Mouse (Mus musculus) retina, embryonic 14.5 days (tissue): Measurements from ENCODE around the gene Stx19.
A peak's percentile ranks its signal among the peaks of the same experiment; 100 is the strongest.

Source experiments
- DNase-seq: peaks from one replicate; pipeline ENCODE4 v3.0.0-alpha.2; 2015; ENCODE audit warnings: low spot score

Stx19 gene

DNA sequence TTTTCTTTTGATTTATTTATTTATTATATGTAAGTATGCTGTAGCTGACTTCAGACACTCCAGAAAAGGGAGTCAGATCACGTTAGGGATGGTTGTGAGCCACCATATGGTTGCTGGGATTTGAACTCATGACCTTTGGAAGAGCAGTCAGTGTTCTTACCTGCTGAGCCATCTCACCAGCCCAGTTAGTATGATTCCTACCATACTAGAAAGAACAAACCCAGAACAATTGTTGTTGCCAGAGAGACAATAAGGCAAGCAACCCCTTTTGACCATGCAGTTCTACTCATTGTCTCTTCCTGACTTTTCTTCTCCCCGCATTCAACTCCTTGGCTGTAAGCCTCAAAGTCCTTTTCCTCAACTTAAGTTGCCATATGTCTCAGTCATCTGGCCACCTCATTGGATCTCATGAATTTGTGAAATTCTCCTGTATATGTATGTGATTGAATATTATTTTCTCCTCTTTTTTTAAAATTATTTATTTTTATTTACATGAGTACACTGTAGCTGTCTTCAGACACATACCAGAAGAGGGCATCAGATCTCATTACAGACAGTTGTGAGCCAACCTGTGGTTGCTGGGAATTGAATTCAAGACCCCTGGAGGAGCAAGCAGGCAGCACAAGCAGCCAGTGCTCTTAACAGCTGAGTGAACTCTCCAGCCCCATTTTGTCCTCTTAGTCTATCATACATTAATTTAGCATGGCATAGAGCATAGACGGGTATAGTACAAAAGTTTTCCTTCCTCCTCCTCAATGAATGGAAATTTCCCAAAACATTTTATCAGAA, 38.2 kb downstream of the Stx19 start:
- DNase-seq, result peak; percentile 36

DNA sequence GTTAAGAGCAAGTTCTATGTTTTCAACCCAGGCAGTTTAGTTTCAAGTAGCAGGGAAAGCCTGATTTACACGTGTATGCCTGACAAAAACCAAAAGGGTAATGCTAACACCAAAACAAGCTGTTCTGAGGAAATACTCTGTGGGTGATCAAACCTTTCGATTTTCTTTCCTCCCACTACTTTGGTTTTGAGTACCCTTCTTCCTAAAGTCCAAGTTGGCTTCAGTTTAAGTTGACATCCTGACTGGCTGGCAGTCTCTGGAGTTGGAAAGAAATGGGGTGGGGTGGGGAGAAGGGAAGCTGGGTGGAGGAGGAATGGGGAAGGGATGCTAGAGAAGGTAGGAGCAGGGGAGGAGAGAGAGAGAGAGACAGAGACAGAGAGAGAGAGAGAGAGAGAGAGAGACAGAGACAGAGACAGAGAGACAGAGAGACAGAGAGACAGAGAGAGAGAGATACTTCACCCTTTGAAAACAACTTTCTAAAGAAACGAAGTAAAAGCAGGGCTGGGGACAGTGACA, 39.2 kb downstream of the Stx19 start:
- peak; percentile 14 for DNase-seq

DNA sequence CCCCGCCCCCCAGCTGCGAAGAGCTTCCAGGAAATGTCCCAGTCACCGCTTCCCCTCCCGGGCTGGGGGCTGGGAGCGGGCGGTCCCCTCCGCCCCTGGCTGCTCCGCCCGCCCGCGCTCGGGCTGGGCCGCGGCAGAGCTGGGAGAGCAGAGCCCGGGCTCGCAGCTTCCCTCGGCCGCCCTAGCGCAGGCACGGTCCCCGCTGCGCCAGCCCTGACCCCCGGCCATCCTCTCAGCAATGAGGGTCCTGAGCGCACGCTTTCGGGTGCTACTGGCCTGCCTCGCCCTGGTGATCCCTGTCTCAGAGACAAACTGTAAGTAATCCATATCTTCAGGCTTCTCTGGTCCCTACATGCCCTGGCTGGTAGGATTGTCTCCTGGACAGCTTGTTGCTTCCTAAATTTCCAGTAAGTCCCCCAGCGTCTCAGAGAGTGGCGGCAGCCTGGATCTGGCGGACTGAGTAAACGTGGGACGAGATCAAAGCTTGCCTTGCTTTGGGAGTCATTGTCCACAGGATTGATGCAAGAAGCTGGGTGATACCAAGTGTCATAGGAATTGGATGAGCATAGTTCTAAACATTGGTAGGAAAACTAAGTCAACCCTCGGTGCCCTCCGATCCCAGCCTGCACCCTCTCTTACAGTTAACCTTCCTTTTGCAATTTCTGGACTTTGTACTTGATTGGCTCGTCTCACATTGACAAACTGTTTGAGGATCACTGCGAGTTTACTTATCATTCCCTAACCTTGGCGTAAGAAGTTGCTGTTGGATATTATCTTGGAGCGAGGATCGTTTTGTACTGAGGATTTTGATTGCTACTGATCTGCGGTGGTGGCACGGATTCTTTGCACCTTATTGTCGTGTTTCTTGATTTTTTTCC, 40.0 kb downstream of the Stx19 start, which contains the start of gene Pros1:
Gene Pros1, plus strand, starts transcription at position 117 of the 878 bp plus-strand sequence.
- peak; percentile 69 for DNase-seq

DNA sequence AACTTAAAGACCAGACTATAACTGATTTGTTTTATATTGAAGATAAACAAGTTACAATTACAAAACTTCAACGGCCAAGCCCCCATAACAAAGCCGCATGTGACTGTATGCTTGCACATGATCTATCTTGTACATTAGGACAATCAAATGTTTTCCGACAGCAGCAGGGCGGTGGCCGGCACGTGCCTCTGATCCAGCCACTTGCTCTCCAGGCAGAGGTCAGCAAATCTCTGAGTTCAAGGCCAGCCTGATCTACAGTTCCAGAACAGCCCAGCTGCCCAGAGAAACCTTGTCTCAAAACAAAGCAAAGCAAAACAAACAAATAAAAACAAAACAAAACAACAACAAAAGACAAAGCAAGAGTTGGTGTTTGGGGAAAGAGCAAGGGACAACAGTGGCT, 40.9 kb downstream of the Stx19 start:
- DNase-seq, result no peak

DNA sequence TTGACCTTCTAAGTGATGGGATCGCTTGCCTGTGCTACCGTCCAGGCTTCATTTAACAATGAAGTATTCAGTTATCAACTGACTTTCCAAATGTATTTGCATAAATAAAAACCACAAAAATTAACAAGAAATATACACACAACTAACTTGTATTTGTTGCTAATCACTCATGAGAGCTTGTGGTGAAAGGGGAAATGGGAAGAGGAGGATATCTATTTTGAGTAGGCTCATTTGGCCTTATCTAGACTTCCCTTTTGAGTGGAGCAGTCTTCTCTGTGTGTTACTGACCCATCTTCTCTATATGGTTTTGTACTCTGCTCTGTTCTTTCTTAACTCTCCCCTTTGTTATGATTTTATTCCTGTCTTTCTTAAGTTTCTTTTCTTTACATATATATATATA, 41.8 kb downstream of the Stx19 start:
- DNase-seq, result no peak

DNA sequence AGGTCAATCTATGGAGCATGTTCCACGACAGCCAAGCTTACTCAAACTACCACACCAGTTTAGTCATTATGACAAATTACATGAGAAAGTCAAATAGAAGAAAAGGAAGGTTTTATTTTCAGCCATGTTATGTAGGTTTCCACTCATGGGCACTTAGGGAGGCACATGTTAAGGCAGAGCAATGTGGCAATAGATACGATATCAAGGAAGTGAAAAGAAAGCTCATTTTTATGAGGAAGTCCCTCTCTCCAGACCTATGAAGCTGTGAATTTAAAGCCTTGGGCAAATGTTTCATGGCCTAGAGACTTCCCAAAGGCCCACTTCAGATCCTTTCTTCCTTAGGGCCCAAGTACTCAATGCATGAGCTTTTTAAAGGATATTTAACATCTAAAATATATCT, 43.0 kb downstream of the Stx19 start:
- no peak for DNase-seq

DNA sequence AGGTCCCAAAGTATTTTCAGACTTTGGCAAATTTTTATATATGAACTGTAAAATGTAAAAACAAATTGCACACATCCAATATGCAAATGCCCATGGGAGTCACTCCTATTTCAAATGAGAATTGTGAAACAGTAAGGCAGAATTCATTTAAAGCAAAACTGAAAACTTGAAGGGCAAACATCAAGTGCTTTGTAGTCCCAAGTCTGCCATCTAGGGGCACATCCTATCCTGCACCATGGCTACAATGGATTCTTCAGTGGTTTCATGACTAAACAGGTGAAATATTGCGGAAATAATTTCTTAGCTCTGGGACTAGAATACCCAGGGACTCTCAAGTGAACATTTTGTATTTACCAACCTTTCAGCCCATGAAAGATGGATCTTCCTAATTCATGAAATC, 43.5 kb downstream of the Stx19 start:
- DNase-seq, result no peak

DNA sequence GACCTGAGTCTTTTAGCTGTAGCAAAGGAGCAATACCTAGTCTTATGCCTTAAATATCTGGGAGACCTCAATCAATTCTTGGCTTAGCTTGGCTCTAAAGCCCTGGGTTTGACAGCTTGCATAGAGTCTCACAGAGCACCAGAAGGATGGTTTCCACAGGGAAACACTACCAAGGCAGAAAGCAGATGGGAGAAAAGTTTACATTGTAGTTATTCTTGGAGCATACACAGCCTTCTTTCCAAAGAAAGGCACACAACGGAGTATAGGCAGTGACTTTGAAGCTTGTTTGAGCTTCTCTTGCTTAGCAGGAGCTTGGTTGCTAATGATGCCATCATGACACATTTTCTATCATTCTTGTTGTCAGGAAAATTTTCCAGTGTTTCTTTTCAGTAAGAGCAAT, 45.7 kb downstream of the Stx19 start:
- no peak for DNase-seq

DNA sequence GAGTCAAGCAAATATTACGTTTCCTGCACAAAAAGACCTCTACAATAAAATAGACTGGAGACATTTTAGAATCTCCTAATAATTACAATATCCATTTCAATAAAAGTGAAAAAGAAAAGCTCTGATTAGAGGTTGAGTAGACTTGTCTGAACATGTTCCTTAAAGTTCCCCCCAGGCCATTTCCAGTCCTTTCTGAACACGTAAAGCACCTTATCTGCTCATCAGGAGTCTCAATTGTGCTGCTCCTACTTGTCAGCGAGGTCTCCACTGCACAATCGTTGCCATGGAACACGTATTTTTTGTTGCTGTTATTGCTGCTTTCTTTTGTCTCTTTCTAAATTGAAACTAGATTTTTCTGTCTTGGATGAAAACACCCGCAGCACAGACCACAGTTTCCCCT, 47.0 kb downstream of the Stx19 start:
- no peak for DNase-seq

DNA sequence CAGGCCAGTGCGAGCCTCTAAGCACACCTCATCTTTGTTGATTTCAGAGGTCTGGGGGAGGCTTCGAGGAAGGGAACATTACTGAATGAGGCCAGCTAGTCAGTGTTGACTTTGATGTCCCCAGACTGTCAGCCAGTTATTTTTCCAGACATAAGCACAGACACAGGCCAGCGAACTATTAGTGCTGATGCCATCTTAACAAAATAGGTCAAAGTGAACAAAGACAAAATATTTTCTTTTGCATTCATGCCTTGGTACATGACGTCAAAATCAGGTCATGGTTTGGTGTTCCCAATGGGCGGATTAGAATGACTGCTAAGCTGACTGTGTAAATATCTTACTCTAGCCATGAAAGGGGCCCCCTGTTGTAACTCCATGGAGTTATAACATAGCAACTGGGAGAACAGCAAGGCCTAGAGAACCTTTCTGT, 58.2 kb downstream of the Stx19 start:
- DNase-seq, result peak; percentile 43

DNA sequence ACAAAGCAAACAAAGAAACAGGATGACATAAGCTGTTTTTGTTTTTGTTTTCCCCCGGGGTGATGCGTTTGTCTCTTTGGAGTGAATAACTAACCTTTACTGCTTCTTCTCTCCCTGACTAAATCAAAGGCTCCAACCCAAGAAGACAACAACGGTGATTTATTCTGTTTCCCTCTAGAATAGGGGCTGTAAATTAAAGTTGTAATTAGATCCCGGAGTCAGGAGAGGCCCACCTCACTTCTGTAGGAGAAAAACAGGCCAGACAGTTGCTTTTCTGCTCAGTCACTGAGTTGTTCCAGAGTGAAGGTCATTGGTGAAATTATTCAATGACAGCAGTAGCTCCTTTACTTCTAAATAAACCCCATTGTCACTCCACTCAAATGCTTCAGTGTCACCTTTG, 58.7 kb downstream of the Stx19 start:
- no peak for DNase-seq
